Mouse (Mus musculus): ENCODE data around the gene Hmcn2. TPM values are rescaled to one million over a fixed set of nuclear protein-coding genes. Genes with fewer than 3 reads are reported as not detected.
A peak's percentile ranks its signal among the peaks of the same experiment; 100 is the strongest.

The Hmcn2 gene
- total and polyA plus RNA-seq, 3 experiments = 1.0 to 5.7 (median 2.1) TPM

DNA sequence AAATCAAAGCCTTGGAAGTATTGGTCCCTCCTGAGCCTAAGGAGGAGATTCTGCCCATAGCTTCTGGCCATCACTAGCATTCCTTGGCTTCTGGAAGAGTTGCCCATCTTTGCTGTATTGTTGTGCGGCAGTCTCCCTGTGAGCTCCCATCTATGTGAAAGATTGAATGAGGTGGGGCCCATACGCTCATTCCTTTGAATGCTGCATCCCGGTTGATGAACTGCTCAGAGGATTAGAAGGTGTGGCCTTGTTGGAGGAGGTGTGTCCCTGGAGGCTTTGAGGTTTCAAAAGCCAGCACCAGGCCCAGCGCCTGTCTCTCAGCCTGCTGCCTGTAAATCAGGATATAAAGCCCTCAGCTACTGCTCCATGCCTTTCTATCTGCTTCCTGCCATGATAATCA lies 132.2 kb downstream of the Hmcn2 start:
- Histone ChIP-seq H3K79me2 (replicated peaks; ENCODE audit: control insufficient read depth, extremely low read depth, insufficient read depth, poor library complexity, severe bottlenecking) (no peaks in the 10 kb centered on the region), H3K4me3 (replicated peaks in 1 of 3; ENCODE audit: low read depth in 2 of 3, low read length in 2 of 3, poor library complexity in 1 of 3) (no peak overlapping the region), H3K27ac (ENCODE audit: insufficient read depth, low read depth) (no peak overlapping the region), H3K9ac (ENCODE audit: insufficient read depth, low read depth) (no peak overlapping the region), H3K9me3 (replicated peaks; ENCODE audit: low read length) (no peaks in the 10 kb centered on the region), H3K4me1 (ENCODE audit: control insufficient read depth in 1 of 2, insufficient read depth in 2 of 2) (peaks cover 28 to 83% of the 10 kb centered on the region in 2 experiments), H3K4me2 (ENCODE audit: insufficient read depth, low read depth, poor library complexity, severe bottlenecking) (peak overlapping the region; percentile 30; the same call in 1 of the 2 replicates), H3K36me3 (replicated peaks in 1 of 2; ENCODE audit: control insufficient read depth in 1 of 2, insufficient read depth in 1 of 2, low read length in 1 of 2) (peaks cover 7 to 22% of the 10 kb centered on the region in 2 experiments), H3K27me3 (replicated peaks) (no peaks in the 10 kb centered on the region)
- no peak for DNase-seq (ENCODE audit: extremely low read depth)
- dilution Hi-C loops (cut with MboI; ENCODE audit: extremely low pct_ligation_motif_present, extremely low pct_unique_long_range_greater_than_20kb, low sequenced_read_pairs) = no loop called here
- in situ Hi-C loops (cut with MboI; ENCODE audit: low pct_ligation_motif_present, low pct_unique_long_range_greater_than_20kb, low sequenced_read_pairs) = no loop called here
- TF ChIP-seq RCOR1 (conservative IDR thresholded peaks at IDR 0.05; ENCODE audit: low read depth, low read length) (no peak), KAT2A (IDR thresholded peaks at IDR 0.05; ENCODE audit: insufficient replicate concordance, low read length) (no peak), USF2 (conservative IDR thresholded peaks at IDR 0.05; ENCODE audit: low read depth, low read length) (no peak), NELFE (IDR thresholded peaks at IDR 0.05; ENCODE audit: low read depth, low read length) (no peak), SIN3A (IDR thresholded peaks at IDR 0.05; ENCODE audit: low read length) (no peak), UBTF (IDR thresholded peaks at IDR 0.05; ENCODE audit: low read depth, low read length) (no peak), ZC3H11A (IDR thresholded peaks at IDR 0.05; ENCODE audit: low read depth, low read length) (no peak), CHD1 (IDR thresholded peaks at IDR 0.05; ENCODE audit: low read depth, low read length) (no peak), JUN (IDR thresholded peaks at IDR 0.05; ENCODE audit: insufficient read depth, low read depth, low read length) (no peak), MAFK (IDR thresholded peaks at IDR 0.05; ENCODE audit: insufficient replicate concordance, low read length) (no peak), MXI1 (IDR thresholded peaks at IDR 0.05; ENCODE audit: low read depth, low read length) (no peak), PAX5 (IDR thresholded peaks at IDR 0.05; ENCODE audit: low read length) (no peak), JUND (conservative IDR thresholded peaks at IDR 0.05; ENCODE audit: low read depth, low read length) (no peak)

GRCm38 (mm10) chr2:31447536-31447935 lies 133.3 kb downstream of the Hmcn2 start:
- peak; percentile 49 for DNase-seq (ENCODE audit: extremely low read depth)

More at GRCm38 (mm10) chr2:31447536-31447935, 133.3 kb downstream of the Hmcn2 start:
- Histone ChIP-seq H3K36me3 (replicated peaks in 1 of 2; ENCODE audit: control insufficient read depth in 1 of 2, insufficient read depth in 1 of 2, low read length in 1 of 2) (peaks cover 7 to 31% of the 10 kb centered on the region in 2 experiments), H3K4me1 (ENCODE audit: control insufficient read depth in 1 of 2, insufficient read depth in 2 of 2) (peaks cover 27 to 87% of the 10 kb centered on the region in 2 experiments), H3K27ac (ENCODE audit: insufficient read depth, low read depth) (no peak overlapping the region), H3K4me3 (replicated peaks in 1 of 3; ENCODE audit: low read depth in 2 of 3, low read length in 2 of 3, poor library complexity in 1 of 3) (no peak overlapping the region), H3K9ac (ENCODE audit: insufficient read depth, low read depth) (no peak overlapping the region), H3K9me3 (replicated peaks; ENCODE audit: low read length) (no peaks in the 10 kb centered on the region), H3K4me2 (ENCODE audit: insufficient read depth, low read depth, poor library complexity, severe bottlenecking) (no peak overlapping the region), H3K27me3 (replicated peaks) (no peaks in the 10 kb centered on the region), H3K79me2 (replicated peaks; ENCODE audit: control insufficient read depth, extremely low read depth, insufficient read depth, poor library complexity, severe bottlenecking) (no peaks in the 10 kb centered on the region)
- TF ChIP-seq MAX (IDR thresholded peaks at IDR 0.05; ENCODE audit: low read length) = 0 out of 2 replicates have a peak, but pooled peaks have one; percentile 28
- TF ChIP-seq POLR2AphosphoS2 (IDR thresholded peaks at IDR 0.05; ENCODE audit: low read depth, low read length) = no peak
- peak; percentile 53; the same call in 1 of the 2 replicates for TF ChIP-seq MYC (IDR thresholded peaks at IDR 0.05; ENCODE audit: low read depth, low read length)
- dilution Hi-C loops (cut with MboI; ENCODE audit: extremely low pct_ligation_motif_present, extremely low pct_unique_long_range_greater_than_20kb, low sequenced_read_pairs) (no loop called here), in situ Hi-C loops (cut with MboI; ENCODE audit: low pct_ligation_motif_present, low pct_unique_long_range_greater_than_20kb, low sequenced_read_pairs) (no loop called here)
